Mouse (Mus musculus) lung, embryonic 14.5 days (tissue): Measurements from ENCODE around the gene Atrnl1. TPM values are rescaled to one million over a fixed set of nuclear protein-coding genes. Genes with fewer than 3 reads are reported as not detected.

Experiments
- ATAC-seq: fragments of 200-750 bp; cut with Nextera tagmentation; 2 replicates; pipeline ENCODE4 v1.8.0; 2017; ENCODE audit warnings: mild to moderate bottlenecking, moderate TSS enrichment, moderate library complexity; ENCODE audit not compliant: insufficient read depth
- DNase-seq: peaks from one replicate; pipeline ENCODE4 v3.0.0-alpha.2; 2015
- H3K27ac ChIP-seq: fragments of 300-500 bp; sonication (generic); 2 replicates; pipeline ENCODE4 v1.5.1; 2014; ENCODE audit warnings: low read depth, mild to moderate bottlenecking, moderate library complexity
- H3K27me3 ChIP-seq: fragments of 300-500 bp; sonication (generic); 2 replicates; pipeline ENCODE4 v1.6.1; 2014; ENCODE audit warnings: low read length, control low read depth; ENCODE audit not compliant: insufficient read depth
- H3K36me3 ChIP-seq: fragments of 300-500 bp; sonication (generic); 2 replicates; pipeline ENCODE4 v1.6.1; 2014; ENCODE audit warnings: control low read depth; ENCODE audit not compliant: insufficient read depth
- H3K4me1 ChIP-seq: fragments of 300-500 bp; sonication (generic); 2 replicates; pipeline ENCODE4 v1.6.1; 2014; ENCODE audit warnings: antibody characterized with exemption, control low read depth; ENCODE audit not compliant: insufficient read depth
- H3K4me2 ChIP-seq: fragments of 300-500 bp; sonication (generic); 2 replicates; pipeline ENCODE4 v1.6.1; 2014; ENCODE audit warnings: mild to moderate bottlenecking
- H3K4me3 ChIP-seq: fragments of 300-500 bp; sonication (generic); 2 replicates; pipeline ENCODE4 v1.5.1; 2014; ENCODE audit warnings: low read depth, low read length
- H3K9ac ChIP-seq: fragments of 300-500 bp; sonication (generic); 2 replicates; pipeline ENCODE4 v1.6.1; 2014
- H3K9me3 ChIP-seq: fragments of 300-500 bp; sonication (generic); 2 replicates; pipeline ENCODE4 v1.6.1; 2016; ENCODE audit warnings: low read depth, low read length, control low read depth
- CTCF ChIP-seq: IDR thresholded peaks from 2 replicates; pipeline ENCODE4 v1.5.1; 2016; ENCODE audit warnings: antibody characterized with exemption, low read depth
- whole genome bisulfite sequencing: fragments of 180-500 bp; shearing (Covaris S2); extraction: QIAGEN DNeasy Blood & Tissue Kit; methylation state at CpG from one replicate; pipeline ENCODE4 v1.1.7; 2014; 5-methylcytosine and 5-hydroxymethylcytosine counted together
- polyA plus RNA-seq: library from polyadenylated mRNA; unstranded; fragments of >200 nt; fragmentation: Nextera tagmentation; extraction: Ambion mirVana; gene quantifications from 2 replicates; pipeline ENCODE4 v1.2.1, GENCODE M21; 2014

Gene Atrnl1
- polyA plus RNA-seq, 1 experiment from 2014 or later, result 7.1 TPM

- ATAC-seq (no peak), DNase-seq (no peak)
- H3K36me3 ChIP-seq, result no peaks in the 10 kb centered on the region
- no peaks in the 10 kb centered on the region for H3K4me1 ChIP-seq
- no peak overlapping the region for H3K27ac ChIP-seq
- H3K9me3 ChIP-seq, result no peaks in the 10 kb centered on the region
- 90% methylated on average over 6 of the region's 6 CpGs for WGBS
- no peak for TF ChIP-seq CTCF
- H3K4me2 ChIP-seq, result no peak overlapping the region
- no peak overlapping the region for H3K9ac ChIP-seq
- H3K4me3 ChIP-seq, result no peak overlapping the region
- H3K27me3 ChIP-seq, result no peaks in the 10 kb centered on the region
Observed at GRCm38 (mm10) chr19:58015741-58016140, 404.9 kb downstream of the Atrnl1 start.

GRCm38 (mm10) chr19:58016561-58017453 lies 406.0 kb downstream of the Atrnl1 start:
- Histone ChIP-seq H3K4me3 (no peak overlapping the region), H3K9me3 (no peaks in the 10 kb centered on the region), H3K36me3 (no peaks in the 10 kb centered on the region), H3K4me2 (no peak overlapping the region), H3K9ac (no peak overlapping the region), H3K4me1 (no peaks in the 10 kb centered on the region), H3K27ac (no peak overlapping the region), H3K27me3 (no peaks in the 10 kb centered on the region)
- no peak for TF ChIP-seq CTCF
- 83% methylated on average over 9 of the region's 9 CpGs for WGBS
- DNase-seq, result peak; percentile 45
- ATAC-seq, result no peak

GRCm38 (mm10) chr19:58017468-58017867 lies 406.6 kb downstream of the Atrnl1 start:
- no peaks in the 10 kb centered on the region for H3K27me3 ChIP-seq
- H3K4me2 ChIP-seq, result no peak overlapping the region
- H3K36me3 ChIP-seq, result no peaks in the 10 kb centered on the region
- 93% methylated on average over 3 of the region's 3 CpGs for WGBS
- no peak for TF ChIP-seq CTCF
- DNase-seq, result no peak
- H3K9ac ChIP-seq, result no peak overlapping the region
- H3K4me3 ChIP-seq, result no peak overlapping the region
- ATAC-seq, result no peak
- H3K27ac ChIP-seq, result no peak overlapping the region
- H3K4me1 ChIP-seq, result no peaks in the 10 kb centered on the region
- H3K9me3 ChIP-seq, result no peaks in the 10 kb centered on the region

- Histone ChIP-seq H3K27ac (no peak overlapping the region), H3K9ac (no peak overlapping the region), H3K27me3 (no peaks in the 10 kb centered on the region), H3K36me3 (no peaks in the 10 kb centered on the region), H3K4me2 (no peak overlapping the region), H3K4me1 (no peaks in the 10 kb centered on the region), H3K9me3 (no peaks in the 10 kb centered on the region), H3K4me3 (no peak overlapping the region)
- WGBS, result 72% methylated on average over 5 of the region's 5 CpGs
- no peak for DNase-seq
- no peak for ATAC-seq
- no peak for TF ChIP-seq CTCF
Observed at GRCm38 (mm10) chr19:58018698-58019097, 407.9 kb downstream of the Atrnl1 start.

- no peaks in the 10 kb centered on the region for H3K4me1 ChIP-seq
- H3K4me2 ChIP-seq, result no peak overlapping the region
- H3K27me3 ChIP-seq, result no peaks in the 10 kb centered on the region
- WGBS, result 93% methylated on average over 8 of the region's 8 CpGs
- ATAC-seq (no peak; the same call in 1 of the 2 replicates), DNase-seq (no peak)
- no peaks in the 10 kb centered on the region for H3K9me3 ChIP-seq
- TF ChIP-seq CTCF, result no peak
- H3K36me3 ChIP-seq, result no peaks in the 10 kb centered on the region
- H3K9ac ChIP-seq, result no peak overlapping the region
- no peak overlapping the region for H3K27ac ChIP-seq
- no peak overlapping the region for H3K4me3 ChIP-seq
Observed at GRCm38 (mm10) chr19:58021514-58022284, 410.9 kb downstream of the Atrnl1 start.

- ATAC-seq (no peak), DNase-seq (no peak)
- H3K36me3 ChIP-seq, result no peaks in the 10 kb centered on the region
- no peak overlapping the region for H3K4me3 ChIP-seq
- H3K27ac ChIP-seq, result no peak overlapping the region
- no peak for TF ChIP-seq CTCF
- WGBS, result 83% methylated on average over 14 of the region's 14 CpGs
- H3K4me2 ChIP-seq, result no peak overlapping the region
- H3K9me3 ChIP-seq, result no peaks in the 10 kb centered on the region
- no peak overlapping the region for H3K9ac ChIP-seq
- no peaks in the 10 kb centered on the region for H3K27me3 ChIP-seq
- H3K4me1 ChIP-seq, result no peaks in the 10 kb centered on the region
Observed at GRCm38 (mm10) chr19:58023216-58023825, 412.5 kb downstream of the Atrnl1 start.

- H3K36me3 ChIP-seq, result no peaks in the 10 kb centered on the region
- no peak overlapping the region for H3K4me2 ChIP-seq
- no peak overlapping the region for H3K27ac ChIP-seq
- no peaks in the 10 kb centered on the region for H3K9me3 ChIP-seq
- DNase-seq (no peak), ATAC-seq (no peak)
- no peak overlapping the region for H3K4me3 ChIP-seq
- no peaks in the 10 kb centered on the region for H3K4me1 ChIP-seq
- no peak overlapping the region for H3K9ac ChIP-seq
- WGBS, result 71% methylated on average over 2 of the region's 2 CpGs
- H3K27me3 ChIP-seq, result no peaks in the 10 kb centered on the region
- no peak for TF ChIP-seq CTCF
Observed at GRCm38 (mm10) chr19:58025053-58025452, 414.2 kb downstream of the Atrnl1 start.
